Mouse (Mus musculus) left cerebral cortex, postnatal 36 days (tissue): ENCODE results near the gene Shb. TPM values are rescaled to one million over a fixed set of nuclear protein-coding genes. Genes with fewer than 3 reads are reported as not detected.
"Not testable (repeated sequence)": the region's sequence is repeated elsewhere in the genome, so short reads cannot be mapped to it uniquely, and the experiment has no call there.

Experiments used
- DNase-seq, 2 experiments: peaks; one replicate each; pipeline ENCODE4 v3.0.0; 2021 to 2022; ENCODE audit warnings: low spot score in 2 of 2, mixed read lengths in 1 of 2
- intact Hi-C: fragments of 180-260 bp; cut with DNase I; formaldehyde crosslinking; loops from one replicate; pipeline ENCODE4 v1.15.1; 2025
- total RNA-seq, 2 experiments: library from RNA; stranded (reverse); gene quantifications; 2 replicates each; pipeline ENCODE4 v1.2.3; 2021

The Shb gene
- total RNA-seq, 2 experiments from 2014 or later, result 11.5 to 14.5 TPM

DNA sequence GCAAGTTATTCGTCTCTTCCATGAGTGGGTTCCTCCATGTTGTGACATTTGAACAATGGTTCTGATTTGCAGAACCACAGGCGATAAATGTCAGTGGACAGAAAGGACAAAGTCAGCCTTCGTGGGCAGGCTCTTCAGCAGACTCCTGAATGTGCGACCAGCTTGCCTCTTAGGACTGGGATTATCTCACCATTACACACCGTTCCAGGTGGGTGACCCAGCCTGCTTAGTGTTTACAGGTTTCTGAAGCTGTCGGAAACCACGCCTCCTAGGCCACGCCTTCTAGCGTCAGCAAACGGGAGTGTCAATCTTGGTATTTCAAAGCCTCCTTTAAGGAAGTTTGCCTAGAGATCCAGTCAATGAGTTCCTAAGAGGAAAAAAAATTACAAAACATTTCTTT is 123.0 kb downstream of the Shb start:
- DNase-seq, result peak; percentile 17 to 28
- intact Hi-C loops, result loop anchor here (10.0 kb wide), 2 partner anchors 314 to 394 kb away; partner anchors contain the start of genes Polr1e and Zbtb5

DNA sequence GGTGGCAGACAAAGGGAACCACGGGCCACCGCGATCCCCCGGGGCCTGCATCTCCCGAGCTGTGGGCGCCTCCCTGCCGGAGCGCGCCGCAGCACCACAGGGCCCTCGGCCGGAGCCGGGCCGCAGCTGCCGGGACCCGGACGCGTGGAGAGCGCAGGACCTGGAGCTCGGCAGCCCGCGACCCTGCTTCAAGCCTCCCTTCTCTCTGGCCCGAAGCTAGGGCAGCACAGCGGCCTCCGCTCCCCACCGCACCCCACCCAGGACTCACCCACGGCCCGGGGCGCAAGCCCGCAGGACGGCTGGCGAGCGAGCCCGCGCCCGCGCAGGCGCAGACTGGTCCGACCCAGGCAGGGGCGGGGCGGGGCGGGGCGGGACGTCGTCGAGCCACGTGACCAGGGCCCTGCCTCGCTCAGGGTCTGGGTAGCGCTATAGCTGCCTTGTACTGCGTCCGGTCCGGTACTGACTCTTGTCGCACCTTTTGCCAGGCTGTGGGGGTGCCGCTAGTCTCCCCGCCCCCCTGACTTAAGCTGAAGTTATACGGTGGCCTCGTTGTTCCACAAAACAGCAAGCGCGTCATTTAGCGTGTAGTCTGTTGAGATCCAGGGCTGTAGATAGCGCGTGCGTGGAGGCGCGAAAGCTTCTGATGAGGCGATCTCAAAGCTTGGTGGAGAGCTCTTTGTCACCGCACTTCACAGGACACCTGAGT is 123.7 kb downstream of the Shb start, which contains the start of gene Slc25a51:
Slc25a51 (minus strand) TSS at position 340 of the 706 bp plus-strand sequence.
- intact Hi-C loops, result loop anchor here (10.0 kb wide), 2 partner anchors 314 to 394 kb away; partner anchors contain the start of genes Polr1e and Zbtb5
- peak; percentile 84 to 86 for DNase-seq

DNA sequence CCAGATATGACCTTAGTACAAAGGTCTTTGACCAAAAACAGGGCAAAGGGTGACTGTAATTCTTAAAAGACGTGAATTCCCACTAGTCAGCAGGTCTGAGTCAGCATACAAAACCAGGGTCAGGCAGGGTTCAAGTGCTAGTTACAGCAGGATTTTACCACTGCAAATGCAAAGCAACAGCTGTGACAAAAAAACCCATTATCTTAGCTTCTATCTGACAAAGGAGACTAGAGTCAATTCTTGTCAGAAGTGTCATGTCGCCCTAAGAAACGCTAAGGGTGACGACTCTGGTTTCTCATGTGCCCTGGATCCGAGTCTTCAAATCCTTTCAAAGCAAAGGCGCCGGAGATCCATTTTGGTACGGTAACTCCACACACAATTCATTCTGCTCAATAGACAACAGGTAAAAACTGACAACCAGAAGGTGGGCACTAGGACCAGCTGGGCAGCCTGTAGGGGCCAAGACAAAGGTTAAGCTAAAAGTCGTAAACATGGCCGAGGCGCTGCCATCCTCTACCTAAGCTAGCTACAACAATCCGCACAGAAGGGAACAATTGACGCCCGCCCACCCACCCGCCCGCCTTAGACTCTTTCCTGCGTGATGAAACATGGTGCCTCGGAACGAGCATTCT is 124.5 kb downstream of the Shb start:
- no peak for DNase-seq
- intact Hi-C loops, result loop anchor here (10.0 kb wide), 2 partner anchors 313 to 393 kb away; partner anchors contain the start of genes Polr1e and Zbtb5

DNA sequence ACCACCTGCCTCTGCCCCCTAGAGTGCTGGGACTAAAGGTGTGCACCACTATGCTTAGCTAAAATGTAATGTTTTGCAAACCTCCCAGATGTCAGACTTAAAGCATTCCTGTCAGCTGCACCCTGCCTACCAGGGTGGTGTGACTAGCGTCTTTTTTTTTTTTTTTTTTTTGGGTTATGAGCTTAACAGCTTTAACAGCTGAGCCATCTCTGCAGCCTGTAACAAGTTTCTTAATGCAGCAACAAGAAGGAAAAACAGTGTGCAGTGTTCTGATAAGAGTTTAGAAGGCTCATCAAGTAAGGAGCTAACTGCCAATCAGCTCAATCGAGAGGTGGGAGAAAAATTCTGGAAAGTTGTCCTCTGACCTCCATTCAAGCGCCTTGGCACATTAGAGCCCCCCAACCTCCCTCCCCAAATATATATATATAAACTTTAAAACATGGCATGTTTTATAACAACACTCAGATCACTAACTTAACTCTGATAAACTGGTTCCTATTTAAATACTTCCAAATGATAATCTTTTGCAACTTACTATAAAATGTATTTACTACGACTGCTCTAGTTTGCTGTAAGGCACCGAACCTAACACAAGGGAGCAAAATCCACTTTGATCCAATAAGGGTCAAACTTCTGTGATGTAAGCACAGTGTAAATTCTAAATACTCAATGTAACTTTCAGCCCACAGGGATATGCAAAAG is 125.1 kb downstream of the Shb start:
- intact Hi-C loops, result loop anchor here (10.0 kb wide), 2 partner anchors 312 to 392 kb away; partner anchors contain the start of genes Polr1e and Zbtb5
- no peak for DNase-seq

DNA sequence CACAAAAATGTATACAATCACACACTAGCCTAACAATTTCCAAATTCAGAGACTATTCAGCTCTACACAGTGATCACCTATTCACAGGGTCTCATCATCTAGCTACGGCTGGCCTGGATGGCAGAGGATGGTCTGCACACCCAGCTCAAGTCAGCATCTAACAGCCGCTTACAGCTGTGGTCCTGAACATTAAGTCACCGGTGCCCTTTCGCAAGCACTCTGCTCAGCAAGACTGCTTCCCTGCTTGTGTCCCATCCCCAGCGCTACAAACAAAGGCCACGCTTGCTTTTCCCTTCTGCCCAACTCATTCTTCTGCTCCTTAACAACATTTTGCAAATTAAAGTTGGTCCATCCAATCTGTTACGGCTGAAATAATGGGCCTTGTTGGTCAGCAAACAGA is 125.9 kb downstream of the Shb start:
- no peak for DNase-seq
- intact Hi-C loops, result loop anchor here (10.0 kb wide), 2 partner anchors 312 to 392 kb away; partner anchors contain the start of genes Polr1e and Zbtb5

DNA sequence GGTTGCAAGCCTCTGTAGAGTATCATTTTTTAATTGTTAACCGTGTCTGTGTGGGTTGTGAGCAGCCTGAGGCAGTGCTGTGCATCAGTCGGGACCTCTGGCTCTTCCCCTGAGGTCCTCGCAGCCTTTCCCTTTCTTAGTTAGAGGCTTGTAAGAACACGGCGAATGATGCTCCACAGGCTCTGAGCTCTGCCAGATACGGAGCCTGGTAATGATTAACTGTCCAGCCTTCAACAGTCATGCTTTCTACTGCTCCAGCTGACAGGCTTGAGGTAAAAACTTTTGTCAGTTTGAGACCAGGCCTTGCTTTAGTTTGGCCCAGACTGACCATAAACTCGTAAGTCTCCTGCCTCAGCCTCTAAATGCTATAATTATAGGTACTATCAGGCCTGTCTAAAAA is 127.0 kb downstream of the Shb start:
- no peak for DNase-seq
- intact Hi-C loops, result loop anchor here (10.0 kb wide), 2 partner anchors 311 to 391 kb away; partner anchors contain the start of genes Polr1e and Zbtb5

DNA sequence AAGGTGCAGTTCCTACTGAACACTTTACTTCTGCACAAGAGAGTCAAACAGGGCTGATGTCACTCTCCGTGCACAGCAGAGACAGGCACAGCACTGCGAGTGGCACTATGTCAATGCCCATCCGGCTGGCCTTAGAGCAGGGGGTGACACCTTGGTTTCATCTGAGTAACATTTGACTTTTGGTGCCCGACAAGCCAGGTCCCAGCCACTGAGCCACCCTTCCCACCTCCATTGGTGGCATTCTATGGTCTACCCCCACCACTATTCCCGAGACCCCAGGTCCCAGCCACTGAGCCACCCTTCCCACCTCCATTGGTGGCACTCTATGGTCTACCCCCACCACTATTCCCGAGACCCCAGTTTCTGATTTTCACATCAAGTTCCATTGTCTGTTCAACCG is 128.2 kb downstream of the Shb start:
- intact Hi-C loops, result loop anchor here (10.0 kb wide), 2 partner anchors 309 to 389 kb away; partner anchors contain the start of genes Polr1e and Zbtb5
- DNase-seq, result no peak

DNA sequence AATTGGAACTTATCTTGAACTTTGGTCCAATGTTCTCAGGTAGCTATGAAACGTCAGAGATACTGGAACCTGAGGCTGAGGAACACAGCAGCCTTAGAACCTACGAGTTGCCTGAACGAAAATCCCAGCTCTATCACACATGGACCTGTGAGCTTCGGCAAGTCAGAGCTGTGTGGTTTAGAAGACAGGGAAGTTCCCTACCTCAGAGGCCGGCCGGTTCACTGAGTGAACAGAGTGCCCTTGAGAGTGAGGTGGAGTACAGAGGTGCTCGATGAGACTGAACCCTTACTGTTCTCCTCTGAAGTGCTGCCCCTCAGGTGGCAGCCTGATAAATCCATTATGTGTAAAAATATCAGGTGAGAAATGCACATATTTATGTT is 128.8 kb downstream of the Shb start:
- DNase-seq, result no peak
- intact Hi-C loops, result loop anchor here (10.0 kb wide), 2 partner anchors 309 to 389 kb away; partner anchors contain the start of genes Polr1e and Zbtb5

DNA sequence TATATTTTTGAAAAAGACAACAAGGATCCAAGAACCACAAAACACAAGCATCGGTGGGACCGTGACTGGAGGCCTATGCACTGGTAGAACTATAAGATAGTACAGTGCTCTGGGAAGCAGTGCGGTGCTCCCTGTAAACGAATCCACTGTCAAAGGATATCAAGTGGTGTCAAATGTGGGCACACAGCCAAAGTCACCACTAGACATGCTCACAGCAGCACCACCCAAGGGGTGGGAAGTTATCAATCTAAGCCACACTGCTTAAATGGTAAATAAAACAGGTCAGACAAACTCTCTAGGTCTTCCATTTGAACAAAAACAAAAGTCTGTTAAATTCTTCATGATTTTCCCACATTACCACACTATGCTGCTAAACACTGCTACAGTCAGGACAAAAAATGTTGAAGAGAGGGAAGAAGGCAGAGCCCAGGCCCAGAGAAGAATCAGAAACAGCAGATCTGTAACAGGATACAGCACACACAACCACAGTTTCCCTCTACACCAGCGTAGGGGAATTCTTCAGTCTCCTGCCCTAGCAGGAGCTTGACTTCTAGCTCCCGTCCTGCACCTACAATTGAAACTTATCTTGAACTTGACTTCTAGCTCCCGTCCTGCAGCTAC is 129.3 kb downstream of the Shb start:
- intact Hi-C loops, result loop anchor here (10.0 kb wide), 2 partner anchors 308 to 388 kb away; partner anchors contain the start of genes Polr1e and Zbtb5
- no peak for DNase-seq

DNA sequence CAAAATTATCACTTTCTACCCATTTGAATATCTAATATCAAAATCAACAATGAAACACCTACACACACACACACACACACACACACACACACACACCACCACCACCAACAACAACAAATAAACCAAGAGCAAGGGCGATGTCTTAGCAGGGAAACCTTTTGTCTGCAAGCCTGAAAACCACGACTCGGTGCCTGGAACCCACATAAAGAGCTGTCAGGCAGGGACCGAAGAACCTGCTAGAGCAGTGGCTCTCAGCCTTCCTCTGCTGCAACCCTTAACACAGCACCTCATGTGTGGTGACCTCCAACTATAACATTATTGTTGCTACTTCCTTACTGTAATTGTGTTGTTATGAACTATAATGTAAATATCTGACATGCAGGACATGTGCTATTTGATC is 130.0 kb downstream of the Shb start:
- no peak for DNase-seq
- intact Hi-C loops, result loop anchor here (10.0 kb wide), 2 partner anchors 307 to 387 kb away; partner anchors contain the start of genes Polr1e and Zbtb5

DNA sequence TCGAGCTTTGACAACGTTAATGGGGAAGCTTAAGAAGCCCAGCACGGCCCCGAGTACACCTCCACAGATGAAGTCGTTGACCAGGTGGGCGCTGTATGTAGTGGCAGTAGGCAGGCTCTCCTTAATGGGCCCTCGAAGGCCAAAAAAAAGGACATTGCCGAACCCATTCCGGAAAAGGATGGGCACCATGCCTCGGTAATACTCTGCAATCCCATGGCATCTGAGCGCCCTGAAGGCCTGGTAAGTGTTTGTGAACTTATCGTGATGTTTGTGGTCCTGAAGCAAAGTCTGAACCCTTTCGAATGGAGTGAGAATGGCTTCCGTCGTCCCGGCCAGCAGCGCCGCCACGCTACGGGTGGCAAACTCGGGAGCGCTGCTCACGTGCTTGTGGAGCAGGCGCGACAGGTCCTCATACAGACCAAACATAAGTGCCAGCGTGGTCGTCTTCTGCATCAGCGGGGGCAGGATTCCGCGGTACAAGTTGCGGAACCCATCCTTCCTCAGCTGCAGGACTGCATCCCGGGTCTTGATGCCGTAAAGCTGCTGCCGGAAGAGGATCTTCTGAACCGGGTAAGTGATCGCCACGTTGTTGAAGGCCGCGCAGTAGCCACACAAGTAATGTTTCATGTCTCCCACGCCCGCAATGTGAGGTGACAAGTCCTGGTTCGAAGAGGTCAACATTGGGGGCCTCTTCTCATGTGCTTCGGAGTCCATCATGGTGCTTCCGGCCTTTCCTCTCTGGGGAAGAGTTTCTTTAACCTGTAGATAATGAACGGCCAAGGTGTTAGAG is 132.7 kb downstream of the Shb start:
- intact Hi-C loops, result loop anchor here (10.0 kb wide), 2 partner anchors 305 to 385 kb away; partner anchors contain the start of genes Polr1e and Zbtb5
- DNase-seq, result no peak

DNA sequence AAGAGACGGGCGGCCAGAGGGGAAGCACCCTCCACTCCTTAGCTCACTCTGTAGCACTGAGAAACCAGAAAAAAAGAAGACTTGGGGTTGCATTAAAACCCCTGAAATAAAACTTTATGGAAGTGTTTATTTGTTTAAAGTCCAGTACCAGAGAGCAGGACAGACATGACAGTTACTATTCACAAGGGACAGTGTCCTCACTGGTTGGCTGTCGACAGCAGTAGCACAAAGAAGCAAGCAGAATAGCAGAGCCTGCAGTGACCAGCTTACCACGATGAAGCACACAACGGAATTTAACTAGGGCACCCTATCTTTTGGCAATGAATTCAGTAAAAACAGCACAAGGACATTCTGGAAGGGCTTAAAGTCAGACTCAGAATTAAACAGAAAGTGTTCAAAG is 134.0 kb downstream of the Shb start:
- intact Hi-C loops, DNase-seq: not testable (repeated sequence)

DNA sequence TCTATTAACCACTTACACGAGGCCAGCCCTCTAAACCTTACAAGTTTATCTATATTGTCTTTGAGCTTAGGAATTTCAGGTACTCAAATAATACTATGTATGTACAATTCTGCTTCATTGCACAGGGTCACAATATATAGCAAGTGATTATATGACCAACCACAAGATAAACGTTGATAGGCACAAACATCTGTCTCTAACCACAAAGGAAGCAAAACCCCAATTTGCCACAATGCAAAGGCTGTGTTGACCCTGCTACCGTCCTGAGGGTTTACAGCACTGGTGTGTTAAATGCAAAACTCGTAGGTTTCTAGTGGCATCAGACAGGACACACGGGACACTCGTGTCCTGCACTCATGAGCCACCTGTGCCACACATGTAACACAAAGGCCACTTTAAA is 136.1 kb downstream of the Shb start:
- intact Hi-C loops, DNase-seq: not testable (repeated sequence)

DNA sequence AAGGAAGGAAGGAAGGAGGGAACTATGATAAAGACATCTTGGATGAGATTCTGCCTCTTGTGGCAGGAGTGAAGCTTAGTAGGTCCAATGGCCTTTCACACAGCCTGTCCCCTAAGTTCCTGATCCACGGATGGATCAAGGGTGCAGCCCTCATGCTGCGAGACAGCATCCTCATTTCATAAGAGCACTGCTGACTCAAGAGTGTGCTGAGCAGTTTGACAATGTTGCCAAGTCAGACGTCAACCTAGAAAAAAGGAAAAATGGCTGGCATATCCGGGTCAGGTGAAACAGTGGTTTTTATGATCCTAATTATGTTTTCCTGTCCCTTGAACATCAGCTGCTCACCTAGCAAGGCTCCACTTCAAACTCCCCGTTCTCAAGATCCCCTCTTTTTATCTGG is 138.6 kb downstream of the Shb start:
- no peak for DNase-seq
- intact Hi-C loops, result no loop called here

DNA sequence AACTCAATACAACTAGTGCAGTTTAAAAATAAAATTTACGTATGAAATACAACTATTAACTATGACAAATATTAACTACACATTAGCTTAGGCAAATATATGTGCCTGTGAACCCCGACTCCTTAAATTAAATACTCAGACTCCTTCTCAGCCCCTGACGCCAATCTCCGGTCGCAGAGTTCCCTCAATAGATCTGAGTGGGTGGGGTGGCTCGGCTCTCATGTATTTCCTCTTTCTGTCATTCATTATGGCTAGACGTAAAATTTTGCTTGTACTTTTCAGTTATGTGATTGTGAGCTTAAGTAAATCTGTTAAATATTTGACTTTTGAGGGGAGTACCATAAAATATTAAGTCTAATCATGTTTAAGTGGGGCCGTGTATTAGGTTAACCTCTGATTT is 139.3 kb downstream of the Shb start:
- intact Hi-C loops, result no loop called here
- DNase-seq, result no peak

DNA sequence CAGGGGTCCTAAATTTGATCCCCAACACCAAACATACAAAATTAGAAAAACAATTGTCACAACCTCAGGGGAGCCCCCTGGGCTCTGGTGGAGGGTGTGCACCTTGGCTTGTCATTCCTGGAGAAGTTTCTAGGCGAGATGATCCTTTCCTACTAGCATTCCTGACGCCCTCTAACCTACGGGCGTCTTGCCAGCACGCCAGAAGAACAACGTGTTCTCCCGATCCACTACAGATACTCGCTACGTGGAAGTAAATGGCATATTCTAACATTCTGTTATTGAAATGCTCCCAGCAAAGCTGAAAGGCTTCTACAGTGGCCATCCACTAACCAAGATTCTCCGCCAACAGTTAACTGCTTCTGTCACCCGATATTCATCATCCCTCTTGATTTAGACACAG is 139.7 kb downstream of the Shb start:
- intact Hi-C loops, result no loop called here

DNA sequence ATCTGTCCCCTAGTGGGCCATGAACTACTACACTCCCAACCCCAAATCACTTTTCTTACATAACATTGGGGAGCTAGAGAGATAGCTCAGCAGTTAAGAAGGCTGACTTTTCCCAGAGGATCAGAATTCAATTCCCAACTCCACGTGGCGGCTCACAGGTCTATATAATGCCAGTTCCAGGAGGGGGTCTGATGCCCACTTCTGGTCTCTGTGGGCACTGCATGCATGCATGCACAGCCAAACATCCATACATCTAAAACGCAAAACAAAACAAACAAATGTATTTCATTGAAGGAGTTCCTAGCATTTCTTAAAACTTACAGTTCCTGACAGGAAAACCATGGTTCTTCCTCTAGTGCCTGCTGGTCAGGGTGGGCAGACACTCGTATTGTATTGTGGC is 140.2 kb downstream of the Shb start:
- intact Hi-C loops, result no loop called here
- DNase-seq, result no peak

More for the DNA sequence above, 139.7 kb downstream of the Shb start:
- DNase-seq, result no peak

DNA sequence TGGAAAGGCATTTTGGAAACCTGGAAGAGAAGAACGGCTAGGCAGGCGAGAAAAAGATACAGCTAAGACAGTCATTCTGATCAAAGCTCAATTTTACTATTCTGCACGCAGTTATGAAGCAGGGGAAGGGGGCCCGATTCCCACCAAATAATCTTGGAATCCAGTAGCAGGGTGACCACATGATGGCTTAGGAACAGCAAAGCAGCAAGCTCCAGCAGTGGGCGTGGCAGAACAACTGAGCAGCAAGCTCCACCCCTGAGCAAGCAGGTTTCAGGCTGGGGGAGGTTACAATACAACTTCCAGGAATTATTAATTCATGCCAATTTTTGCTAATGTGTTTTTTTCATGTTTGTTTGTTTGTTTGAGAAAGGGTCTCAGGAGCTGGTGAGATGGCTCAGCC is 145.0 kb downstream of the Shb start:
- DNase-seq, intact Hi-C loops: not testable (repeated sequence)
